Mouse (Mus musculus) neural tube, embryonic 13.5 days (tissue): ENCODE measurements at regions not wholly inside any gene's neighbourhood (a gene's known extent, or its start where the extent isn't known, plus 50 kb on each side); places are given as distances from the start of the nearest gene placed in this dataset.

Experiments
- ATAC-seq: fragments of 200-750 bp; cut with Nextera tagmentation; 2 replicates; pipeline ENCODE4 v1.8.0; 2017; ENCODE audit warnings: low read depth, mild to moderate bottlenecking, moderate TSS enrichment, moderate library complexity
- H3K27ac ChIP-seq: fragments of 300-500 bp; sonication (generic); replicated peaks from 2 replicates; pipeline ENCODE4 v1.5.1; 2015; ENCODE audit warnings: moderate library complexity, mild to moderate bottlenecking, inconsistent platforms
- H3K27me3 ChIP-seq: fragments of 300-500 bp; sonication (generic); 2 replicates; pipeline ENCODE4 v1.6.1; 2015; ENCODE audit warnings: mild to moderate bottlenecking, inconsistent platforms
- H3K36me3 ChIP-seq: fragments of 300-500 bp; sonication (generic); 2 replicates; pipeline ENCODE4 v1.6.1; 2015; ENCODE audit warnings: mild to moderate bottlenecking, inconsistent platforms
- H3K4me1 ChIP-seq: fragments of 300-500 bp; sonication (generic); replicated peaks from 2 replicates; pipeline ENCODE4 v1.6.1; 2015; ENCODE audit warnings: inconsistent platforms
- H3K4me2 ChIP-seq: fragments of 300-500 bp; sonication (generic); 2 replicates; pipeline ENCODE4 v1.6.1; 2015; ENCODE audit warnings: inconsistent platforms, mild to moderate bottlenecking, moderate library complexity
- H3K4me3 ChIP-seq: fragments of 300-500 bp; sonication (generic); 2 replicates; pipeline ENCODE4 v1.5.1; 2015; ENCODE audit warnings: mild to moderate bottlenecking, inconsistent platforms
- H3K9ac ChIP-seq: fragments of 300-500 bp; sonication (generic); 2 replicates; pipeline ENCODE4 v1.6.1; 2015; ENCODE audit warnings: moderate library complexity, mild to moderate bottlenecking, inconsistent platforms
- H3K9me3 ChIP-seq: fragments of 300-500 bp; sonication (generic); 2 replicates; pipeline ENCODE4 v1.6.1; 2016; ENCODE audit warnings: inconsistent platforms
- WGBS: fragments of 180-500 bp; shearing (Covaris S2); methylation state at CpG from one replicate; pipeline ENCODE4 v1.1.7; 2015; 5-methylcytosine and 5-hydroxymethylcytosine counted together

- Histone ChIP-seq H3K27me3 (no peaks in the 10 kb centered on the region), H3K9me3 (no peaks in the 10 kb centered on the region), H3K9ac (no peak overlapping the region), H3K36me3 (no peaks in the 10 kb centered on the region), H3K4me1 (no peaks in the 10 kb centered on the region), H3K4me3 (no peak overlapping the region), H3K27ac (no peak overlapping the region), H3K4me2 (no peak overlapping the region)
- 92% methylated on average over 5 of the region's 5 CpGs for WGBS
- ATAC-seq, result no peak
These were observed 258.3 kb downstream of the Sox2 start for GRCm38 (mm10) chr3:34908489-34908888.

DNA sequence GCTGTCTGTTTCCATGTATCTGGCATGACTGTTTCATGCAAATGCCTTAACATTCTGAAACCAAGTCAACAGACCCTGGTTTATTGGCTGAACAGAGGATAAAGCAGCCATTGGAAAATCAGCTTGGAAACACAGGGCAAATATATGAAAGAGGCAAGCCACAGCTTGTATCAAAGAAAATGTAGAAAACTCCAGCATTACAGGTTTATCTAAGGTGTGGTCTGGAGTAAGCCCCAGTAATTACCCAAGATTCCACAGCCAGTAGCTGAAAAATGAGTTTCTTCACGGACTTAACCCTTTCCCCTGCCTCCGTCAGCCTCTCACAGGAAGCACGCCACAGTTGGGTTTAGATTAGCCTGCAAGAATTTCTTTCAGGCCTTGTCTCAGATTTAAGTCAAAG lies 259.1 kb downstream of the Sox2 start:
- whole genome bisulfite sequencing, result 88% methylated on average over 3 of the region's 3 CpGs
- no peaks in the 10 kb centered on the region for H3K27me3 ChIP-seq
- no peak overlapping the region for H3K4me3 ChIP-seq
- no peaks in the 10 kb centered on the region for H3K36me3 ChIP-seq
- H3K4me1 ChIP-seq, result no peaks in the 10 kb centered on the region
- no peak overlapping the region for H3K27ac ChIP-seq
- H3K9ac ChIP-seq, result no peak overlapping the region
- no peak for ATAC-seq
- no peak overlapping the region for H3K4me2 ChIP-seq
- H3K9me3 ChIP-seq, result no peaks in the 10 kb centered on the region

GRCm38 (mm10) chr3:34918326-34918932 lies 268.2 kb downstream of the Sox2 start:
- Histone ChIP-seq H3K36me3 (no peaks in the 10 kb centered on the region), H3K27me3 (no peaks in the 10 kb centered on the region), H3K4me2 (no peak overlapping the region), H3K4me3 (no peak overlapping the region), H3K9me3 (no peaks in the 10 kb centered on the region), H3K4me1 (no peaks in the 10 kb centered on the region), H3K9ac (no peak overlapping the region), H3K27ac (no peak overlapping the region)
- no peak for ATAC-seq
- 65% methylated on average over 6 of the region's 6 CpGs for WGBS

DNA sequence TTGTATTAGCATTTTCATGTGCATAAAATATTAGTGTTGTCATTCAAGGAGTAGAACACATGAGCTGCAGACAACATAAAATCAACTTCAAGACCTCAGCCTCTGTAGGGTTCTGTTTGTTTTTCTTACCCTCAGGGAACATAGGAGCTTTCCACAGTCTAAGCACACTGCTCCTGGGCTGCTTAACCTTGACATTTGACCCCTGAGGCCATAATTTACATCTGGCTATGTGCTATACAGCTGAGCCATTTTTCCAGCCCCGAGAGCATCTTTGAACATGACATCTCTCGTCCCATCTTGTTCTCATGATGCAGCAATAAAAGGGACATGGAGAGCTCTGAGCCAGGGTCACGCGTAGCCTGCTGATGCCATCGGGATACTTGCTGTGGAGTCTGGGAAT lies 270.3 kb downstream of the Sox2 start:
- H3K9ac ChIP-seq, result no peak overlapping the region
- H3K4me2 ChIP-seq, result no peak overlapping the region
- no peaks in the 10 kb centered on the region for H3K4me1 ChIP-seq
- 62% methylated on average over 5 of the region's 5 CpGs for WGBS
- H3K4me3 ChIP-seq, result no peak overlapping the region
- H3K9me3 ChIP-seq, result no peaks in the 10 kb centered on the region
- H3K36me3 ChIP-seq, result no peaks in the 10 kb centered on the region
- no peaks in the 10 kb centered on the region for H3K27me3 ChIP-seq
- ATAC-seq, result no peak
- H3K27ac ChIP-seq, result no peak overlapping the region

DNA sequence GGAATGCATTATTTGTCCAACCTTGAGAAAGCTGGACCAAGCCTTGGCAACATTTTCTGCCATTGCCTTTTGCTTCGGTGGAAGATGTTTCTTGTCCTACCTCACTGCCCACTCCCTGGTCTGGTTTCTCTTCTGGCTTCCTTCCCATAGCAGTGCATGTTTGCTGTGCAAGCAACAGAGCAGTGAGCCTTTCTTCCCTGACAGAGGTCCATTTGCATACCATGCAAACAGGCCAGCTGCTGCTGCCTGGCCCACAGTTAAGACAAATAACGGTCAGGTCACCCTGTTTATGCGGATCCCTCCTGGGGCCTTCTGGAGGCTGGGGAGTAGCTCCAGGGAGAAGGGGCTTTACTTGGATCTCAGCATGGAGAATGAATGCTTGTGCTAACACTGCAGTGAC lies 299.7 kb downstream of the Sox2 start:
- H3K9ac ChIP-seq, result no peak overlapping the region
- ATAC-seq, result no peak
- no peaks in the 10 kb centered on the region for H3K36me3 ChIP-seq
- H3K4me1 ChIP-seq, result peaks cover 6% of the 10 kb centered on the region; the same call in 1 of the 2 replicates
- no peaks in the 10 kb centered on the region for H3K27me3 ChIP-seq
- H3K4me3 ChIP-seq, result no peak overlapping the region
- no peaks in the 10 kb centered on the region for H3K9me3 ChIP-seq
- WGBS, result 30% methylated on average over 3 of the region's 3 CpGs
- H3K27ac ChIP-seq, result 0 out of 2 replicates have a peak overlapping the region, but pooled peaks have one; percentile 9
- no peak overlapping the region for H3K4me2 ChIP-seq

GRCm38 (mm10) chr3:34956183-34956582 lies 306.0 kb downstream of the Sox2 start:
- Histone ChIP-seq H3K27me3 (no peaks in the 10 kb centered on the region), H3K4me2 (no peak overlapping the region), H3K4me1 (peaks cover 4% of the 10 kb centered on the region; the same call in 1 of the 2 replicates), H3K36me3 (no peaks in the 10 kb centered on the region), H3K9me3 (no peaks in the 10 kb centered on the region), H3K9ac (no peak overlapping the region), H3K27ac (no peak overlapping the region), H3K4me3 (no peak overlapping the region)
- ATAC-seq, result no peak
- 40% methylated on average over 4 of the region's 4 CpGs for WGBS

GRCm38 (mm10) chr3:34959044-34959521 lies 308.9 kb downstream of the Sox2 start:
- no peak for ATAC-seq
- WGBS, result 74% methylated on average over 19 of the region's 19 CpGs
- no peaks in the 10 kb centered on the region for H3K27me3 ChIP-seq
- H3K4me1 ChIP-seq, result peaks cover 4% of the 10 kb centered on the region; the same call in 1 of the 2 replicates
- H3K9ac ChIP-seq, result no peak overlapping the region
- no peak overlapping the region for H3K4me3 ChIP-seq
- H3K9me3 ChIP-seq, result no peaks in the 10 kb centered on the region
- no peak overlapping the region for H3K4me2 ChIP-seq
- H3K27ac ChIP-seq, result no peak overlapping the region
- no peaks in the 10 kb centered on the region for H3K36me3 ChIP-seq

GRCm38 (mm10) chr3:34966442-34966841 lies 316.2 kb downstream of the Sox2 start:
- H3K4me2 ChIP-seq, result no peak overlapping the region

GRCm38 (mm10) chr3:34967911-34968310 lies 317.7 kb downstream of the Sox2 start:
- Histone ChIP-seq H3K9me3 (no peaks in the 10 kb centered on the region), H3K27me3 (no peaks in the 10 kb centered on the region), H3K27ac (no peak overlapping the region), H3K4me3 (no peak overlapping the region), H3K4me1 (peaks cover 10% of the 10 kb centered on the region), H3K9ac (no peak overlapping the region), H3K36me3 (no peaks in the 10 kb centered on the region), H3K4me2 (no peak overlapping the region)
- WGBS, result 84% methylated on average over 2 of the region's 2 CpGs
- ATAC-seq, result no peak

More at GRCm38 (mm10) chr3:34966442-34966841, 316.2 kb downstream of the Sox2 start:
- ATAC-seq, result no peak
- H3K4me1 ChIP-seq, result peaks cover 10% of the 10 kb centered on the region
- H3K27ac ChIP-seq, result no peak overlapping the region
- H3K9ac ChIP-seq, result no peak overlapping the region
- no peaks in the 10 kb centered on the region for H3K27me3 ChIP-seq
- no peak overlapping the region for H3K4me3 ChIP-seq
- H3K36me3 ChIP-seq, result no peaks in the 10 kb centered on the region
- WGBS, result 18% methylated on average over 6 of the region's 6 CpGs
- no peaks in the 10 kb centered on the region for H3K9me3 ChIP-seq

DNA sequence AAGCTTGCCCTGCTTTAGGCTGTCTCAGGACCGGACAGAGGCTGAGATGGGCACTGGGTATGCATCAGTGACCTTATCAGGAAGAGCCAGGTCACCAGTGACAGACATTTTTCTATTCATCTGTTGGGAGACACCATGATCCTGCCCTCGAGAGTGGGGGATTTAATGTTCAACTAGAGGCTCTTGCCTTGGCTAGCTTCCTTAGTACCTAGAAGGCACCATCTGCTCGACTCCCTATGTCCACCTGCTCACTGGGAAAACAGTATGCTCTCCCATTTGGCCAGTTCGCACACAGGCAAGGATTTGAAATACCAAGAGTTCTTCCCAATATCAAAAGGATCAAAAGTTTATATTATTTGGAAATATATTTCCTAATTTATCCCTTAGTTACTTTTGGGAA lies 321.3 kb downstream of the Sox2 start:
- Histone ChIP-seq H3K36me3 (no peaks in the 10 kb centered on the region), H3K9me3 (no peaks in the 10 kb centered on the region), H3K4me2 (no peak overlapping the region), H3K9ac (no peak overlapping the region), H3K4me1 (peaks cover 3% of the 10 kb centered on the region), H3K4me3 (no peak overlapping the region), H3K27ac (no peak overlapping the region), H3K27me3 (no peaks in the 10 kb centered on the region)
- ATAC-seq, result no peak
- WGBS, result 86% methylated on average over 4 of the region's 4 CpGs

DNA sequence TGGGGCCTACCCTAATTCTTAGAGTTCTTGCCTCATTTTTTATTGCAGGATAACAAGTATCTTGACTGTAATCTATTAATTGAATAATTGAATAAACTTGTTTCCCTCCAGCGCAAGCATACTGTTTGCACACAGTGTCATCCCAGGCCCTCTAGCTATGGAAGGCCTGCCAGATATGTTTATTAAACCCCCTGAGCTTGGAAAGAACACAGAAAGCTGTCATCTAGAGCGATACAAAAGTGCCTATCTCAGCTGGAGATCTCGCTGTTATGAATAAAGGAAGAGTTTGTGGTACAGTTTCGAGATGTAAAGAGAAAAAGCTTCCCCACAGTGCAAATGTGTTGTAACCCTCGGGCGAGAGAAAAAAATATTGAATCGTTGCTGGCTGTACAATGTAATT lies 324.2 kb downstream of the Sox2 start:
- WGBS, result 62% methylated on average over 7 of the region's 7 CpGs
- no peak for ATAC-seq
- no peak overlapping the region for H3K4me3 ChIP-seq

More for the DNA sequence above, 324.2 kb downstream of the Sox2 start:
- H3K36me3 ChIP-seq, result no peaks in the 10 kb centered on the region
- H3K4me1 ChIP-seq, result no peaks in the 10 kb centered on the region
- no peaks in the 10 kb centered on the region for H3K9me3 ChIP-seq
- no peak overlapping the region for H3K27ac ChIP-seq
- H3K9ac ChIP-seq, result no peak overlapping the region
- H3K27me3 ChIP-seq, result no peaks in the 10 kb centered on the region
- H3K4me2 ChIP-seq, result no peak overlapping the region
